Mouse (Mus musculus): ENCODE measurements at regions not wholly inside any gene's neighbourhood (a gene's known extent, or its start where the extent isn't known, plus 50 kb on each side); places are given as distances from the start of the nearest gene placed in this dataset.
A peak's percentile ranks its signal among the peaks of the same experiment; 100 is the strongest.

GRCm38 (mm10) chr2:123267036-123267435, 502.0 kb downstream of the Sqor start:
- DNase-seq: no peak

DNA sequence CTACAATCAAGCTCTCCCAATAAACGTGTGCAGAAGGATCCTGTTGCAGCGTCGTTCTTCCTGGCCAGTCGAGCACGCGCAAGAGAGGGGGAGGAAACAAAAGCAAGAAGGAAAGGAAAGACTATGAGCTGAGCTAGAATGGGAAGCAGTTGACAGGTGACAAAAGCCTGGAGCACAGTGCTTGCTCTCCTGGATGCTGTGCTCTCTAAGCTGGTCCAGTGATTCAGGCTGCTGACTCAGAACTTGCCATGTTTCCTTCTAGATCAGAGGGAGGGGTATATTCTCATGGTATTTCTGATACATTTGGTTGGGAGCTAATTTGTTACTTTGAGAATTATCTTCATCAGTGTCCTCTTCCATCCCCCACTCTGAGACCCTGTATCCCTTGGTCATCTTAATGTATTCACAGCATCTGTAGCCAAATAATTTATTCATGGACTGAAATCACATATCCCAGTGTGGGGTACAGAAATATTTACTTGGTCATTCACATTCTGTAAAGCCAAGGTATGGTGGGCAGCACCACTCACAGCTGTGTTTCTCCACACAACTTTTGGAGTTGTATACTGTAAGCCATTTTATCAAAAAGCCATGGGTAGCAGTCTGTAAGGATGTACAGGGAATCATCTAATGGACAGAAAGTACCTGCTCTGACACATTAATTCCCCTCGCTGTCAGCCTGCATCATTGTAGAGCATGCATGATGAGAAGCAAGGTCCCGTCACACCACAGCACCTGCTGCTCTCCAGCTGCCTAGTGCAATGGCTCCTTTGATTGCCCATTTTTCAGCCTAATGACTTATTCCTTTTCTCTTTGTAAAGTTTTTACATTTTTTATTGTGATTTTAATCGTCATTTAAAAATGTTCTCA, 510.1 kb downstream of the Sqor start:
- no peak for DNase-seq

- DNase-seq: no peak
Observed at GRCm38 (mm10) chr2:123275736-123276330, 510.8 kb downstream of the Sqor start.

GRCm38 (mm10) chr2:123311554-123312276, 546.7 kb downstream of the Sqor start:
- DNase-seq: no peak

DNA sequence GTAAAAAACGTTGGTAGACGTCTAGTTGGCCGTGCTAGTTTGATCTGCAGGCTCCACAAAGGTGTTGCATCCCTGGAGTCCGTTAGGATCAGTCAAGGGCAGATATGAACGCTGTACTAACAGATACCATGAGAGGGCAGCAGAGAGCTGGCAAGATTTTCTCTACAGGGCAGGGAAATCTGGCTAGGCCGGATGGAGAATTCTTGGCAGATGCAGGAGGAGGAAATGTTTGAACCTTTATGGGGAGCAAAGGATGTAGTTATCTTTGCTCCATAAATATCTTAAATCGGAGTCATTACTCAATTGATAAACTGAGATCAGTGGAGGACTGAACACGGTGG, 547.2 kb downstream of the Sqor start:
- peak; percentile 72 for DNase-seq

DNA sequence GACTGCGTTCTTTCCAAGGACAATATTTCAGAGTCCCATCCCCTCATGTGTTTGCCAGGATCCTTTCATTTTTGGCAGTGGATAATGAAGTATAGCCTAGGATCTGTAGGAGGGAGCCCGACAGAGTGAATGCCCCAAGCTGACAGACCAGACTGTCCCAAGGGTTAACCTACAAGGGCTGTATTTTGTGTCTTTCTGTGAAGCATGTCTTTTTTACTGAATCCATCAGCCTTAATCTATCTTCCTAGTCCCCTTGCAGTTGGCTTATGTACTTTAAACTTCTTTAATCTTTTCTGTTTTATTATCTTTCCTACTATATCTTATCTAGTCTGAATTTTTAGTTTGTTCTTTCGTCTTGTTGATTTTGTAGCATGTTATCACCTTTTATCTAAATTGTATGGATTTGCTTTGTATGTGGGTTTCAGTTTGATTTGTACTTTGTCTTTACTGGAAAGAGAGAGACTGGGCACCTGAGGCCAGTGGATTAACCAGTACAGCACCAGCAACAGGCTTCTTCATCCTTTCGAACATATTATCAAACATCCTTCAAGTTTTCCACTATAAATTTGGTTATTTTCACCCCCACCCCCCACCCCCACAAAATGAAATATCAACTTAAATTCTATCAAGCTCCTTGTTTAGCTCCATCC, 555.5 kb downstream of the Sqor start:
- DNase-seq: no peak

DNA sequence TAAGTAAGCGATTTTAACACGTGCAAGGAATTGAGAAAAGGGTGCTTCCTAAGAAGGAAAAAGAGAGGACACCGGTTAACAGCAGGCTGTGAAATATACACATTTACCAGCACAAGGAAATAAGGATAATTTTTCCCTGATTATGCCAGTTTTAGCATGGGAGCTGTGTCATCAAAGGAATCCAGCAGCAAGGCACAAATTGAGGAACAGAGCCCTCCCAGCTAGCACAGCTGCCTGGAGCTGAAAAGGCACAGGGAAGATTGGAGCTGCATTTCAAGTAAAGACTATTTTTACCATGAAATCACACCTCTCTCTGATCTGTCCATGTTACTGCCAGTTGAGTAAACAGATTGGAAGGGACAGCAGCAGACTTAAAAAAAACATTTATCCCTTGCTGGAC, 558.7 kb downstream of the Sqor start:
- no peak for DNase-seq

DNA sequence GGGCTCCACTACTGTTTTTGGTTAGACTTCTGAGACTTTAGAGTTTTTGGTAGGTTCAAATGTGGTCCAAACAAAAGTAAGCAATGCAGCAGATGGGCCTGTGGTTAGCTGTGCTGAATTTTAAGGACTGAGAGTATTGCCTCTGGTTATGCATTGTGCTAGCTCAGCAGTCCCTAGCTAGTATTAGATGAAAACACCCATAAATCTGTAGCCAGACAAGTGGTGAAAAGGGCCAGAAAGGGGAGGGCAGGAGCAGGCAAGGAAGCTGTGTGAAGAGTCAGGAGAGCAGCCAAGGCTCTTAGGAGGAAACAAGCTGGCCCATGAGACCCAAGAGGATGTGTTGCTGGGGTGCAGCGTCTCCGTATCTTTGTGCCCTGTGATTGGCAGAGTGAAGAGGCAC, 559.9 kb downstream of the Sqor start:
- no peak for DNase-seq

GRCm38 (mm10) chr2:123349625-123350346, 584.7 kb downstream of the Sqor start:
- DNase-seq: no peak

GRCm38 (mm10) chr2:123364204-123364603, 599.2 kb downstream of the Sqor start:
- DNase-seq: no peak

DNA sequence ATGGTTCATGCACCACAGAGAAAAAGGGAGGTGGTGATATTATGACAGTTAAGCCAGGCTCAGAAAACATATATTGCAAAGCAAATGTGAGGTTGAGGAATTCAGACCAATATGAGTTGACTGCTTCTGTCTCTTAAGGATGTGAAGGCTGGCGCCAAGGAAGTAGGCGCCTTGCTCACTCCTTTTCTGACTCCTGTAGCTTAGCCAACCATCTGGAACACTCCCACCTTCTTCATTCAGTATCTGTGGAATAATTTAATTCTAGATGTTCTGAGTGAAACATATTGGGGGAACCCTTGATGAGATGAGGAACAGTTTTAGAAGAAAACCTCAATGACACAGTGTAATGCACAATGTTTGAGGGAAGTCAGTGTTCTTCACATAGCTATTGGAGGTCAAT, 601.5 kb downstream of the Sqor start:
- DNase-seq: no peak

- DNase-seq: peak; percentile 29
Observed at GRCm38 (mm10) chr2:123385622-123386418, 620.8 kb downstream of the Sqor start.

DNA sequence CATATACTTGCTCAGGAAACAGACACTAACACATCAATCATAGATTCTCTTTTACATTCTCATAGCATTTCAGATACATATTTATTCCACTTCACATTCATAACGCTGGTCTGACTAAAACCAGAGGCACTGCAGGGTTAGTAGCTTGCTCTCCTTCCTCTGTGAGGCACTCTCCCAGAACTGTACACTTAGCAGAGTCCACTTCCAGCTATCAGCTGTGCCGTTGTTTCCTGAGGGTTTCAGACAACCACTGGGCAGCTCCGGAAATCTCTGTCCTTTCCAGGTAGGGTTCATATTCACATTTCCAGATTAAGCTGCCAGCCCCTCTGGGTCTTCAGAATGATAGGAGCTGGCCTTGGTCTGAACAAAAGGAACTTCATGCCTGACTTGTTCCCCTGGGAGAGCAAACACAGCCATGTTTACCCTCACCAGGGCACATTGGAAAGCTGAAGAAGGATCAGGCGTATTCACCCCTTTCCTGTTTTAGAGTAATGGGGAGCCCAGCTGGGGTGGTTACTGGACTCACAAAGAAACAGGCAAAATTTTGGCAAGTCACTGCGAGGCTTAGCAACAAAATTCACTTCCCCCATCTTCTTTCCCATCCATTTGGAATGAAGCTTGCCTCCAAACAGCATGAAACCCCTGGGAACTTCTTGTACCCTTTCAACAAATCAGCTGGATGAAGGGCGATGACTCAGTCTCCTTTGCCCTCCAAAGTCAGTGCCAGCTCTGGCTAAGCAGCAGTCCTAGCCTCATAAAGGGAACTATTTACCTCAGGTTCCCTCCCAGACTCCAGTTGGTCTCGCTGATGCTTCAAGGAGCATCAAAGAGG, 622.0 kb downstream of the Sqor start:
- peak; percentile 36 for DNase-seq

- no peak for DNase-seq
Observed at GRCm38 (mm10) chr2:123390981-123391380, 625.9 kb downstream of the Sqor start.

- no peak for DNase-seq
Observed at GRCm38 (mm10) chr2:123394296-123394695, 629.3 kb downstream of the Sqor start.

DNA sequence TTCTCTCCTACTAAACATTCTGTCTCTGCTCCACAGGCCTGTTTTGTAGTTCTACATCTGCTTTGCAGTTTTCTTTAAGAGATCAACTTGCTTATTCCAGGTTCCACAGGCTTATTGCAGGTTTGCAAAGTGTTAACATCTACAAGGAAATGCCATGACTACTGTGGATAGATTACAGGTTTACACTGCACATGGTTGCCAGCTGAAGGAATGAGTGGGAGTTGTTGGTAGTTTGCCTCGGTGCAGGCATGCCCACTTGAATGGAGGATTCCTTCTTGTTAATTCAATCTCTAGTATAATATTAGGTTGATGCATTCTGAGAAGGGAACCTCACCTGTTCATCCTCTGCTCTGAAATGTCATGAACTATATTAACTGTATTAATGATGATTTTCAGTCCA, 632.5 kb downstream of the Sqor start:
- DNase-seq: no peak

DNA sequence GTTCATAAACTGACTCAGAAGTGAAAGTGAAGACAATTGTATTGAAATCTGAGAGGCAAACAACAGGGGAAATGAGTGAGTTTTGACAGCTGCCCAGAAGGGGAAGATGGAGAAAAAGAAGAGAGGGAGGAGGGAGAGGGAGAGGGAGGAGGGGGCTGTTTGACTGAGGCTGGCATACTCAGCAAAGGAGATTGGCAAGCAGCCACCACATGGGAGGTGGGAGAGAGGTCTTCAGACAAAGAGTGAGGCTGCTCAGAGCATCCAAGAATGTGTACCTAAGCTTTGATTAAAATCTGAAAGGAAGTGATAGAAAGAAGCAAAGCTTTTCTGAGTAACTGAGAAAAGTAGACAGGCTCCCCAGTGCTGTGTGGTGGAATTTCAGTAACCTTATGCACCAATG, 636.0 kb downstream of the Sqor start:
- DNase-seq: no peak

- no peak for DNase-seq
Observed at GRCm38 (mm10) chr2:123409075-123409474, 644.0 kb downstream of the Sqor start.

DNA sequence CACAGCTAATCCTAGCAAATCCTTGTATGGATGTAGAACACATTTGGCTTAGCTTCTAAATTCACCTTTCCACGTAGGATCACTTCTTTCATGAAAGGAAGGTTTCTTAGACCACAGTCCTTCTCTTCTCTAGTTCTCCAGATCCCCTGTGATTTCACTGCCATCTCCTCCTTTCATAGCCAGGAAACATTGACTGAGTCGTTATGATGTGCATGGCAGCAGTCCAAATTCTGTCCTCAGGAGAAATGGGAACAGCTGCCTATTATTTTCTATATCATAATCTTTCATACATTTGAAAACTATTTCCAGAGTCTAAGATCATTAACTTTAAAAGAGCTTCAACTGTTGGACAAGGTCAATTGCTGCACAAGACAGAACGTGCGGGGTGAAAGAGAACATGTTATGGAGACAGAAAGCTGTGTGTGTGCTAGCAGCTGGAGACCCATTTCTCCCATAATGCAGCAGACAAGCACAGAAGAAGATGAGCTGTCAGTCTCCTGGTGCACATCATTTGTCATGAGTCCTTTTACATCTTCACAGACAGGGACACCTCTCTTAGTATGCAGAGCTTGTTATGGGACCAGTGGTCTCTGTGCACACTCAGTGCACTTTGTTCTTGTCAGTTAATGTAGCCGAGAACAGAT, 631.6 kb upstream of the Sema6d start:
- no peak for DNase-seq

- no peak for DNase-seq
Observed at GRCm38 (mm10) chr2:123473840-123474239, 615.9 kb upstream of the Sema6d start.

All from cerebellum, adult 9-10 months (tissue).